Mouse (Mus musculus): Measurements from ENCODE around the gene Coro2b.

Gene Coro2b

GRCm38 (mm10) chr9:62536655-62537631 lies at the start of gene Coro2b:
Gene Coro2b (minus strand): TSS chr9:62537044.
- DNase-seq, result peak; percentile 81

- no peak for DNase-seq
Observed at GRCm38 (mm10) chr9:62577558-62577957, 40.7 kb upstream of the Coro2b start.

GRCm38 (mm10) chr9:62569121-62569520 lies 32.3 kb upstream of the Coro2b start:
- no peak for DNase-seq

GRCm38 (mm10) chr9:62567818-62568217 lies 31.0 kb upstream of the Coro2b start:
- no peak for DNase-seq

GRCm38 (mm10) chr9:62562236-62562635 lies 25.4 kb upstream of the Coro2b start:
- DNase-seq, result no peak

GRCm38 (mm10) chr9:62560432-62560831 lies 23.6 kb upstream of the Coro2b start:
- peak; percentile 14 for DNase-seq

- DNase-seq, result peak; percentile 87
Observed at GRCm38 (mm10) chr9:62560006-62560405, 23.2 kb upstream of the Coro2b start.

GRCm38 (mm10) chr9:62559446-62559845 lies 22.6 kb upstream of the Coro2b start:
- DNase-seq, result peak; percentile 30

GRCm38 (mm10) chr9:62558058-62558457 lies 21.2 kb upstream of the Coro2b start:
- DNase-seq, result peak; percentile 22

- peak; percentile 4 for DNase-seq
Observed at GRCm38 (mm10) chr9:62556748-62557147, 19.9 kb upstream of the Coro2b start.

- DNase-seq, result peak; percentile 84
Observed at GRCm38 (mm10) chr9:62555258-62555856, 18.5 kb upstream of the Coro2b start.

GRCm38 (mm10) chr9:62554606-62555005 lies 17.8 kb upstream of the Coro2b start:
- peak; percentile 42 for DNase-seq

- peak; percentile 93 for DNase-seq
Observed at GRCm38 (mm10) chr9:62553366-62553940, 16.6 kb upstream of the Coro2b start.

GRCm38 (mm10) chr9:62551531-62551930 lies 14.7 kb upstream of the Coro2b start:
- DNase-seq, result peak; percentile 62

- DNase-seq, result peak; percentile 97
Observed at GRCm38 (mm10) chr9:62550661-62551093, 13.8 kb upstream of the Coro2b start.

GRCm38 (mm10) chr9:62549809-62550208 lies 13.0 kb upstream of the Coro2b start:
- peak; percentile 98 for DNase-seq

- peak; percentile 57 for DNase-seq
Observed at GRCm38 (mm10) chr9:62547476-62547875, 10.6 kb upstream of the Coro2b start.

GRCm38 (mm10) chr9:62544856-62545255 lies 8.0 kb upstream of the Coro2b start:
- DNase-seq, result peak; percentile 43

- peak; percentile 37 for DNase-seq
Observed at GRCm38 (mm10) chr9:62543878-62544277, 7.0 kb upstream of the Coro2b start.

GRCm38 (mm10) chr9:62541606-62542005 lies 4.8 kb upstream of the Coro2b start:
- no peak for DNase-seq

GRCm38 (mm10) chr9:62541182-62541581 lies 4.3 kb upstream of the Coro2b start:
- no peak for DNase-seq

GRCm38 (mm10) chr9:62540736-62541135 lies 3.9 kb upstream of the Coro2b start:
- DNase-seq, result peak; percentile 97

- DNase-seq, result no peak
Observed at GRCm38 (mm10) chr9:62540166-62540565, 3.3 kb upstream of the Coro2b start.
